Mouse (Mus musculus) ES-E14 (cell line): ENCODE measurements at regions not wholly inside any gene's neighbourhood (a gene's known extent, or its start where the extent isn't known, plus 50 kb on each side); places are given as distances from the start of the nearest gene placed in this dataset.

Experiments used
- CHD2 ChIP-seq: IDR thresholded peaks from 2 replicates; pipeline ENCODE4 v1.6.1; 2014; ENCODE audit warnings: mild to moderate bottlenecking, low read depth, low read length, inconsistent platforms
- HCFC1 ChIP-seq: IDR thresholded peaks from 2 replicates; pipeline ENCODE4 v1.6.1; 2012; ENCODE audit warnings: low read length, inconsistent platforms, borderline replicate concordance; ENCODE audit not compliant: insufficient read depth
- MAFK ChIP-seq: IDR thresholded peaks from 2 replicates; pipeline ENCODE4 v1.6.1; 2014; ENCODE audit warnings: mild to moderate bottlenecking, low read depth, low read length, inconsistent platforms; ENCODE audit not compliant: insufficient read depth
- ZC3H11A ChIP-seq: IDR thresholded peaks from 2 replicates; pipeline ENCODE4 v1.6.1; 2012; ENCODE audit warnings: low read depth, mild to moderate bottlenecking, inconsistent platforms, low read length, borderline replicate concordance
- ZNF384 ChIP-seq: IDR thresholded peaks from 2 replicates; pipeline ENCODE4 v1.6.1; 2012; ENCODE audit warnings: low read depth, low read length, inconsistent platforms

- no peak for TF ChIP-seq MAFK
- TF ChIP-seq HCFC1 = no peak
- no peak for TF ChIP-seq CHD2
- no peak for TF ChIP-seq ZC3H11A
- no peak for TF ChIP-seq ZNF384
Observed at GRCm38 (mm10) chr17:84014287-84015039, 166.7 kb upstream of the Haao start.
